Mouse (Mus musculus): ENCODE data around the gene Usp32. TPM values are rescaled to one million over a fixed set of nuclear protein-coding genes. Genes with fewer than 3 reads are reported as not detected.

Gene Usp32
- polyA plus RNA-seq, 2 experiments = 14.4 to 25.6 TPM

- DNase-seq (ENCODE audit: low read depth in 3 of 3, low spot score in 3 of 3) (no peak), ATAC-seq (ENCODE audit: insufficient read depth) (no peak)
- Histone ChIP-seq H3K9ac (replicated peaks) (no peak overlapping the region), H3K27me3 (ENCODE audit: control insufficient read depth, insufficient read depth, low read length) (no peaks in the 10 kb centered on the region; the same call in 1 of the 2 replicates), H3K36me3 (replicated peaks; ENCODE audit: control insufficient read depth, insufficient read depth, low read depth) (no peaks in the 10 kb centered on the region), H3K4me2 (ENCODE audit: low read depth) (no peak overlapping the region), H3K4me3 (ENCODE audit: insufficient read depth in 1 of 2, low read depth in 2 of 2, low read length in 2 of 2) (no peak overlapping the region), H3K27ac (no peak overlapping the region), H3K9me3 (ENCODE audit: control insufficient read depth, low read length) (no peaks in the 10 kb centered on the region), H3K4me1 (replicated peaks; ENCODE audit: control insufficient read depth in 2 of 2, insufficient read depth in 2 of 2, low read length in 1 of 2) (no peaks in the 10 kb centered on the region; a peak in 1 of 4 replicates)
- 53% methylated on average over 2 of the region's 2 CpGs for WGBS (ENCODE audit: insufficient replicate concordance)
- no peak for TF ChIP-seq EP300 (IDR thresholded peaks at IDR 0.05; ENCODE audit: low read depth)
- TF ChIP-seq CTCF (IDR thresholded peaks at IDR 0.05; ENCODE audit: low read depth) = no peak
These were observed 17.3 kb upstream of the Usp32 start for GRCm38 (mm10) chr11:85157301-85157700.

- no peak for ATAC-seq (ENCODE audit: insufficient read depth)
- DNase-seq (ENCODE audit: low read depth in 3 of 3, low spot score in 3 of 3) = no peak
- Histone ChIP-seq H3K4me1 (replicated peaks; ENCODE audit: control insufficient read depth in 2 of 2, insufficient read depth in 2 of 2, low read length in 1 of 2) (no peaks in the 10 kb centered on the region; a peak in 1 of 4 replicates), H3K9ac (replicated peaks) (no peak overlapping the region), H3K4me2 (ENCODE audit: low read depth) (no peak overlapping the region), H3K4me3 (ENCODE audit: insufficient read depth in 1 of 2, low read depth in 2 of 2, low read length in 2 of 2) (no peak overlapping the region), H3K27ac (no peak overlapping the region), H3K36me3 (replicated peaks; ENCODE audit: control insufficient read depth, insufficient read depth, low read depth) (no peaks in the 10 kb centered on the region), H3K9me3 (ENCODE audit: control insufficient read depth, low read length) (no peaks in the 10 kb centered on the region), H3K27me3 (ENCODE audit: control insufficient read depth, insufficient read depth, low read length) (no peaks in the 10 kb centered on the region; the same call in 1 of the 2 replicates)
- TF ChIP-seq CTCF (IDR thresholded peaks at IDR 0.05; ENCODE audit: low read depth) (no peak), EP300 (IDR thresholded peaks at IDR 0.05; ENCODE audit: low read depth) (no peak)
- WGBS (ENCODE audit: insufficient replicate concordance) = 77% methylated on average over 2 of the region's 2 CpGs
These were observed 12.4 kb upstream of the Usp32 start for GRCm38 (mm10) chr11:85152256-85152930.

GRCm38 (mm10) chr11:85138776-85139474 is 1.0 kb downstream of the Usp32 start:
- 5% methylated on average over 17 of the region's 17 CpGs for WGBS (ENCODE audit: insufficient replicate concordance)
- Histone ChIP-seq H3K4me2 (ENCODE audit: low read depth) (peak overlapping the region; percentile 69), H3K36me3 (replicated peaks; ENCODE audit: control insufficient read depth, insufficient read depth, low read depth) (peaks cover 21% of the 10 kb centered on the region), H3K9me3 (ENCODE audit: control insufficient read depth, low read length) (no peaks in the 10 kb centered on the region), H3K4me3 (ENCODE audit: insufficient read depth in 1 of 2, low read depth in 2 of 2, low read length in 2 of 2) (peak overlapping the region; percentile 78 to 100), H3K27me3 (ENCODE audit: control insufficient read depth, insufficient read depth, low read length) (no peaks in the 10 kb centered on the region), H3K27ac (peak overlapping the region; percentile 84), H3K4me1 (replicated peaks; ENCODE audit: control insufficient read depth in 2 of 2, insufficient read depth in 2 of 2, low read length in 1 of 2) (peaks cover 15 to 23% of the 10 kb centered on the region in 2 experiments), H3K9ac (replicated peaks) (peak overlapping the region; percentile 86)
- DNase-seq (ENCODE audit: low read depth in 3 of 3, low spot score in 3 of 3) (no peak), ATAC-seq (ENCODE audit: insufficient read depth) (no peak)
- TF ChIP-seq CTCF (IDR thresholded peaks at IDR 0.05; ENCODE audit: low read depth) = no peak

GRCm38 (mm10) chr11:85131542-85131941 is 8.4 kb downstream of the Usp32 start:
- H3K4me3 ChIP-seq (ENCODE audit: insufficient read depth in 1 of 2, low read depth in 2 of 2, low read length in 2 of 2) = no peak overlapping the region
- no peaks in the 10 kb centered on the region for H3K9me3 ChIP-seq (ENCODE audit: control insufficient read depth, low read length)
- H3K27me3 ChIP-seq (ENCODE audit: control insufficient read depth, insufficient read depth, low read length) = no peaks in the 10 kb centered on the region
- TF ChIP-seq EP300 (IDR thresholded peaks at IDR 0.05; ENCODE audit: low read depth) (no peak), CTCF (IDR thresholded peaks at IDR 0.05; ENCODE audit: low read depth) (no peak)
- 39% methylated on average over 2 of the region's 2 CpGs for WGBS (ENCODE audit: insufficient replicate concordance)
- peak overlapping the region; percentile 21 for H3K4me2 ChIP-seq (ENCODE audit: low read depth)
- peaks cover 39 to 53% of the 10 kb centered on the region in 2 experiments for H3K4me1 ChIP-seq (replicated peaks; ENCODE audit: control insufficient read depth in 2 of 2, insufficient read depth in 2 of 2, low read length in 1 of 2)
- DNase-seq (ENCODE audit: low read depth in 3 of 3, low spot score in 3 of 3) (no peak), ATAC-seq (ENCODE audit: insufficient read depth) (no peak)
- no peak overlapping the region for H3K9ac ChIP-seq (replicated peaks)
- H3K36me3 ChIP-seq (replicated peaks; ENCODE audit: control insufficient read depth, insufficient read depth, low read depth) = peaks cover 21% of the 10 kb centered on the region
- peak overlapping the region; percentile 39 for H3K27ac ChIP-seq

GRCm38 (mm10) chr11:85128883-85129282 is 11.1 kb downstream of the Usp32 start:
- DNase-seq (ENCODE audit: low read depth in 3 of 3, low spot score in 3 of 3) (no peak), ATAC-seq (ENCODE audit: insufficient read depth) (no peak)
- 11% methylated on average over 1 of the region's 1 CpGs for WGBS (ENCODE audit: insufficient replicate concordance)
- Histone ChIP-seq H3K27me3 (ENCODE audit: control insufficient read depth, insufficient read depth, low read length) (no peaks in the 10 kb centered on the region), H3K27ac (peak overlapping the region; percentile 68), H3K4me1 (replicated peaks; ENCODE audit: control insufficient read depth in 2 of 2, insufficient read depth in 2 of 2, low read length in 1 of 2) (peaks cover 42 to 57% of the 10 kb centered on the region in 2 experiments), H3K36me3 (replicated peaks; ENCODE audit: control insufficient read depth, insufficient read depth, low read depth) (peaks cover 9% of the 10 kb centered on the region), H3K9me3 (ENCODE audit: control insufficient read depth, low read length) (no peaks in the 10 kb centered on the region), H3K4me2 (ENCODE audit: low read depth) (peak overlapping the region; percentile 47), H3K4me3 (ENCODE audit: insufficient read depth in 1 of 2, low read depth in 2 of 2, low read length in 2 of 2) (no peak overlapping the region), H3K9ac (replicated peaks) (peak overlapping the region; percentile 34; the same call in 1 of the 2 replicates)
- TF ChIP-seq EP300 (IDR thresholded peaks at IDR 0.05; ENCODE audit: low read depth) (no peak), CTCF (IDR thresholded peaks at IDR 0.05; ENCODE audit: low read depth) (no peak)

Data from liver, embryonic 14.5 days (tissue).